Mouse (Mus musculus) retina, postnatal 7 days (tissue): ENCODE measurements around the gene Chst8.

ENCODE experiments used
- DNase-seq: peaks from one replicate; pipeline ENCODE4 v3.0.0-alpha.2; 2012; ENCODE audit warnings: low read depth, low spot score

The Chst8 gene

DNA sequence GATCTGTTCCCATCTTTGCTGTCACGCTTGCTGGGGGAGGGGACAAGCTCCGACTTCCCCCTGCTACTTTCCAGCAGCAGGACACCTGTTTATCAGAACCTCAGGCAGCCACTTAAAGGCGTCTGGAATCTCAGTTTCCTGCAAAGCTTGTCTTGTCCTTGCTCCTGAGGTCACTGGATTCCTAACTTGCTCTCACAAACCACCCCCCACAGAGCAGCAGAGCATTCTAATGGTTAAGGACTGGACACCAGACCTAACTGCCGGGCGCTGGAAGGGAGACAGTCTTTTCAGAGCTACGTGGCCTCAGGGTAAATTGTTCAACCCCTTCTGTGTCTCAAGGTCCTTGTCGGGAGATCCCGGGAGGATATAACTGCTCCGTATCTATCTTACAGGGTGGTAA lies 143.2 kb downstream of the Chst8 start:
- no peak for DNase-seq

GRCm38 (mm10) chr7:34667874-34668273 lies 144.6 kb downstream of the Chst8 start:
- DNase-seq, result no peak

- DNase-seq, result no peak
These were observed 149.4 kb downstream of the Chst8 start for GRCm38 (mm10) chr7:34663145-34663544.

GRCm38 (mm10) chr7:34662227-34662626 lies 150.3 kb downstream of the Chst8 start:
- no peak for DNase-seq

DNA sequence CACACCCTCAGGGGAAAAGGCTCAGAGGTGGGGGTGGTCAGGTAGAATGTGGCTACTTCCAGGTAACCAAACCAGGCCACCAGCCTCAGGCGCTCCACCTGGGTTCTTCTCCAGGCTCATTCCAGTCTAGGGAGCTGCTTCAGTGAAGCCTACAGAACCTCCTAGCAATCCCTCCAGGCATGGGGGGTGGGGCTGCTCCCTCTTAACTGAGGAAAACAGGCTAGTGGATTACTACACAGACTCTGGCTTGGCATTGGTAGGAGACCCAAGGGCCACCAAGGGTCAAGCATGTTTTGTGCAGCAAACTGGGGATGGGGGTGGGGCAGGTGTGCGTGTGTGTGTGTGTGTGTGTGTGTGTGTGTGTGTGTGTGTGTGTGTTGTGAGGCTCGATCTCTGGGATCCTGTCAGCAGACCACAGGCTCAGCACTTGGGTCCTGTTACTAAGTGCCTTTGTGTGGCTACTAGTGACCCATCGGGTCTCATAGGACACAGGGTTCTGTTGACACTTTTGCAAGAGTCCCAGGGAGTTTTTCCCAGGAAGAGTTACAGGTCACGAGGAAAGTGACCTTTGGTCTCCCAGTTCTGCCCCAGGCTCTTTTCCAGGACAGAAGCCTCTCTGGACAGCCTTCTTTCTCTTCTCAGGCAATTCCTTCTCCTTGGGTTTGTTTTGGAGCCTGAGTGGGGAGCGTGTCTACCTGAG lies 153.0 kb downstream of the Chst8 start:
- DNase-seq, result no peak

DNA sequence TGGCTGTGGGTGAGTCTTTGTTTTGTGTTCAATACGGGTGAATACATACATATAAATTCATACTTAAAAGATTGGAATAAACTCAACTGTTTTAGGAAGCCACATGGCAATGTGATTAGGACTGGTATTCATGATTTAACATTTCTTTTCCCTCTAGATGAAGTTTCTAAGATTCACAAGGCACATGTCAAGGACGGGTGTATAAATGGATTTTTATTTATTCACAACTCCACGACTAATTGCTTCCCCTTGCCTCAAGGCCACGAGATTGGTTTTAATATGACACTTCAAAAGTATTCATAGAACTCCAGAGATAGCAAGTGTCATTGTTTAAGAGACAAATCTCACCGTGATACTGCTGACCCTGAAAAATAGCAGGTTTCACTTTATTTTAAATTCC lies 155.9 kb downstream of the Chst8 start, which contains the start of gene Kctd15:
Kctd15 (minus strand) TSS at position 101 of the 400 bp plus-strand sequence.
- no peak for DNase-seq

DNA sequence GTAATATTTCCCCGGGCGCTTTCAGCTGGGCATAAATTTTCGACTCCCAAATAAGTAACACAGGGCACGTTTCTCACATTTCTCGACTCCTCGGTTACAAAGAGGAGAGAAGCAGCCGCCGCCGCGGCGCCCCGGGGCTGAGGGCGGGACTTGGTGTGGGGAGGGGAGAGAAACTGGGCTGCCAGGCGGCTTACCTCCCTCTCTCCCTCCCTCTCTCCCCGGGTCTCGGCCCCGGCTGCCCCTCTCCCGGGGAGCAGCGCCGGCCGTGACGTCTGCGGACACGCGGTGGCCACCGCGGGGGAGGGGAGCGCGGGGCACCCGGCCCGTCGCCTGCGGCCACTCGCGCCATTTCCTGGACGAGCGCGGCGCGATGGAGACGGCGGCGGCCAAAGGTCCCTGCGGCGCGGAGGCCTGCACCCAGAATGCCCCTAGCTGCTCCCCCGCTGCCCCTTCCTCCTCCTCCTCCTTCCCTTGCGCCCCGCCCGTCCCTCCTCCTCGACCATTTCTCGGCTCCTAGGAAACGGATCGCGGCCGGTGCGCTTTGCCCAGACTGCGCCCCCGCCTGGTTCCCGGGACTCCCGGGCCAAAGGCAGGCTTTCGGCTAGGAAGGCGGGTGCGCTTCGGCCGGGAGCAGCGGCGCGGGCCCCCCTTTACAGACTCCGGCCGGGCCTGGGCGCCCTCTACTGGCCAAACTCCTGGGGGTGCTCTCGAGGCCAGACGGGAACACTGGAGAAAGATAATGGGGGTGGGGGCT lies 157.2 kb downstream of the Chst8 start:
- peak; percentile 88 for DNase-seq

DNA sequence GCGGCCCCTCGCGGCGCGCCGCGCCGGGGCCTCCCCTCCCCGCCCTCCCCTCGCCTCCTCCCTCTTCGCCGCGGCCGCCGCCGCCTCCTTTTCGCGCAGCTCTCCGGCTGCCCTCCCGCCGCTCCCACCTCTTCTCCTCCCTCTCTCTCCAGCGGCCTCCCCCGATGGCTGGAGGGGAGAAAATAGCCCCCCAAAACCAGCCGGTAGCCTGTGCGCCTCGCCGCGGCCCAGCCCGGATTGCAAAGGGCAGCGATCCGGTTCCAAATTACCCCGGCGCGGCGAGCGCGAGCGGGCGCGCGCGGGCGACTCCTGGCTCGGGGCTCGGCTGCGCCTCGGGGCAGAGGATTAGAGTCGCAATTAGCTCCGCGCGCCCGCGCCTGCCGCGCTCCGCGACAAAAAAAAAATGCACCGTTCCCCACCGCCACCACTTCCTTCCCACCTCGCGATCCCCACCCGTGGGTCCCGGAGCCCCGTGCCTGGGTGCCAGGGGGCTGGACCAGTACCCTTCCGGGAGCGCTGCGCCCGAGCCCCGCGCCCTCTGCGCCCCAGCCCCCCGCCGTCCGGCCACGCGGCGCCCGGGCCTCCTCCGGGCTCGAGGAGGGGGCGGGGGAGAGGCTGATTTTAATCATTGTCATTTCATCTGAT lies 157.9 kb downstream of the Chst8 start:
- DNase-seq, result peak; percentile 74

GRCm38 (mm10) chr7:34653731-34654440 lies 158.6 kb downstream of the Chst8 start:
- DNase-seq, result no peak

DNA sequence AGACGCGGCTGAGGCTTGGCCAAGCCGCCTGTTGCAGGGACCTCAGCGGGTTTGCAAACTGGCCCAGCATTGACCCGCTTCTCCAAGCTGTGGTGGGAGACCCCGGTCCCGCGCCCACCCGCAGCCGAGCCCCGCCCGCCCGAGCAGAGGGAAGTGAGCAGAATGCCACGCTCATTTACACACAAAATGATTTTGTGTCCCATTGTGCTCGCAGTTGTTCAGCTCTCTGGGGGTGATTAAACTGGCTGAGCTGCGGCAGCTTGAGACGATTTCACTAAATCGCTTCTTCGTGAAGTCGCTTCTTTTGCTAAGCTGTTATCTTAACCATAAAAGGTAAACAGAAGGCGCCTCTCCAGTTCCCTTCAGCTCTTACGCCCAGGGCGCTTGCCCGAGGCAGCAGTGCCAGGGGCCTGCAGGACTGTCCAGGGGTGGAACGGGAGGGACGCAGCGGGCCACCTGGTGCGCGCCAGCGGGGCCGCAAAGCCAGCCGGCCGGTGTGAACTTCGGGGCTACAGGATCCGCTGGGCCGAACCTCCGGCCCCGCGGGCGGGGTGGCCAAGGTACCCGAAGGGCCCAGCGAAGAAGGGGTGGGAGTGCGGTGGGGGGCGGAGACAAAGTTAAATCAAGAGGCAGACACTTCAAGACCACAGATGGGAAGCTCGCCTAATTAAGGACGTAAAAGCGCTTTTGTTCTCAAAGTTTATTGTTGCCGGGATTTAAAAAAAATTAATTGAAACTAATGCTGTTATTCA lies 159.6 kb downstream of the Chst8 start:
- no peak for DNase-seq

DNA sequence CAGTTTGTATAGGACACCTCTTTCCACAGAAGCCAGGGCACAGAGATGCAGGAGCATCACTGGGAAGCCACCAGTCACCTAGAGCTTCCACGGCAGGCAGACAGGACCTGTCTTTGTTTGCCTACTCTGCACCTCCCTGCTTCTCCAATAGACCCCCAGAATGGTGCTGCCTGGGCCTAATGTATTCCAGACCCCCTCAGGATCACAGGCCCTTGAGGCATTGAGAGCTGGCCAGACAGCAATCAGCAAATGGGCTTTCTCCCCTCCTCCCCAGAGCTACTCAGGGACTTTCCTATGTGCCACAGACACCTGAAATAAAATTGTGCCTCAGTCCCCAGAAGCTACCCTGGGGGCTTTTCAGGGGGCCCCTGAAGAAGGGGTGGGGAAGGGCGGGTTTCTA lies 161.1 kb downstream of the Chst8 start:
- DNase-seq, result no peak

GRCm38 (mm10) chr7:34647052-34647451 lies 165.5 kb downstream of the Chst8 start:
- no peak for DNase-seq

DNA sequence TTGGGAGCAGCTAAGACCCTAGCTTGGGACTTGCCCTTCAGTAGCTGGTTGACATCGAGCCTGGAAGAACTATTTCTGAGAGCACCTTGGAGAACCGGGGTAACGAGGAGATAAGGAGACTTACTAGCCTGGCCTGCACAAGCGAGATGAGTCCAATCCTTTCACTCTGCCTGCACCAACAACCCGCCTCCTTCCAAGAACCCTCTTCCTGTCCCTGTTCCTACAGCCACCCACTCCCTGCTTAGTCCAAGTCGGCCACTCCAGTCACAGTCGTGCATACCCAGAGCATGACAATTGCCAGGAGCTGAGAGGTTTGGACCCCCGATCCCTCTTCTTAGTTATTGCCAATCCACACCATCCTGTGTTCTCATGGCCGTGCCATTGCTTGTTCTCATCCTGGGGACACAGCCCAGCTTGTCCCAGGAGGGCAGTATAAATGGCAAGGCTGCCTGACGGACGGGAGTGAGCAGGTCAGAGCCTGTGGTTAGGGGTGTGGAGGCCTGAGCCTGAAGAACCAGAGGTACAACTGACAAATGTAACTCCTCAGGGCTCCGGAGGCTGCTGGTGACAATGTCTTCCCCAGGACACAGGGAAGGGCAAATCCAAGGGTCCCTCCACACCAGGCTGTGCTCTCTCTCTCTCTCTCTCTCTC lies 166.2 kb downstream of the Chst8 start:
- DNase-seq, result no peak

- no peak for DNase-seq
These were observed 166.9 kb downstream of the Chst8 start for GRCm38 (mm10) chr7:34645623-34646022.

- DNase-seq, result no peak
These were observed 167.9 kb downstream of the Chst8 start for GRCm38 (mm10) chr7:34644591-34644990.

DNA sequence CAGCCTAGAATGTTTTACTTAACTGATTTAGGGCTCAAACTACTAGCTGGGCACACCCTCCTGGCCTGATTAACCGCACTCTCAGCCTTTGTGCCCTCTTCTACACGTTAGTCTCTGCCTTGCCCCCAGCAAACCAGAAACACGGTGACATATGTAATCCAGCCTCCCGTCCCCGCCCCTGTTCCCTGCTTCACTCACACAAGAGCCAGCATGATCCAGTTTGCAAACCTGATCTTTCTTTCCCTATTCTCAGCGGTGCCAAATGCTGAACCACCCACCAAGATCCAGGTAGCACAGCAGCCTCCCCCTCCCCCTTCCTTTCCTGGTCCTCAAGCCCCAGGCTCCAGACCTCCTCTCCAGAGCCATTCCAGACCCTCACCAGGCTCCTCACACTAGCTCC lies 169.2 kb downstream of the Chst8 start:
- DNase-seq, result no peak

- DNase-seq, result no peak
These were observed 170.5 kb downstream of the Chst8 start for GRCm38 (mm10) chr7:34641968-34642367.

DNA sequence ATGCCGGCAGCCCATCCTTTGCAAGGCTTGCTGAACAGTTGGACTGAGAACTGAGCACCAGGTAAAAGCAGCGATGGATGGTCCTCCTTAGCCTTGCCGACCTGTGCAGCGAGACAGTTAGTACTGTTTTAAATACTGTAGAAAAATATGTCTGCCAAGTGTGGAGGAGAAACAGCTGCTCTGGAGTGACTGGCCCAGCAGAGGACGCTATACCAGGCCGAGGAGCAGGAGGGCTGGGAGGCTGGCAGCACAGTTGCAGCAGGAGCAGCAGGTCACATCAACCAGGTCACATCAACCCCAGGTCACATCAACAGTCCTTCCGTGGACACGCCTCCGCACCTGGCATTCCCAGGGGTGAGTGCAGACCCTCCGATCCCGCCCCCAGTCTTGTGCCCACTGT lies 172.7 kb downstream of the Chst8 start:
- no peak for DNase-seq

- no peak for DNase-seq
These were observed 175.8 kb downstream of the Chst8 start for GRCm38 (mm10) chr7:34636661-34637060.

- no peak for DNase-seq
These were observed 179.4 kb downstream of the Chst8 start for GRCm38 (mm10) chr7:34632966-34633742.
